Mouse (Mus musculus): ENCODE measurements at regions not wholly inside any gene's neighbourhood (a gene's known extent, or its start where the extent isn't known, plus 50 kb on each side); places are given as distances from the start of the nearest gene placed in this dataset.

- no peak for TF ChIP-seq ZC3H11A (IDR thresholded peaks at IDR 0.05; ENCODE audit: borderline replicate concordance, low read depth, low read length)
- no peak for TF ChIP-seq CHD2 (IDR thresholded peaks at IDR 0.05; ENCODE audit: low read depth, low read length)
- TF ChIP-seq MAFK (IDR thresholded peaks at IDR 0.05; ENCODE audit: insufficient read depth, low read depth, low read length): no peak
- no peak for TF ChIP-seq ZNF384 (IDR thresholded peaks at IDR 0.05; ENCODE audit: low read depth, low read length)
- TF ChIP-seq HCFC1 (IDR thresholded peaks at IDR 0.05; ENCODE audit: borderline replicate concordance, insufficient read depth, low read length): no peak
Observed at GRCm38 (mm10) chr17:75936686-75937380, 385.1 kb upstream of the Fam98a start.
